Mouse (Mus musculus) C2C12 (cell line): Measurements from ENCODE around the gene Abca1. TPM values are rescaled to one million over a fixed set of nuclear protein-coding genes. Genes with fewer than 3 reads are reported as not detected.

Source experiments
- H3K27me3 ChIP-seq: one replicate; pipeline ENCODE4 v1.6.1; 2011; ENCODE audit not compliant: control insufficient read depth, insufficient read depth, insufficient read length
- H3K36me3 ChIP-seq: one replicate; pipeline ENCODE4 v1.6.1; 2011; ENCODE audit not compliant: control insufficient read depth, insufficient read depth
- H3K4me3 ChIP-seq: one replicate; pipeline ENCODE4 v1.5.1; 2011; ENCODE audit warnings: mild to moderate bottlenecking, control low read depth; ENCODE audit not compliant: poor library complexity, insufficient read depth, severe bottlenecking
- H3K79me2 ChIP-seq: one replicate; pipeline ENCODE4 v1.6.1; 2011; ENCODE audit not compliant: control insufficient read depth, insufficient read depth
- H3K79me3 ChIP-seq: one replicate; pipeline ENCODE4 v1.6.1; 2011; ENCODE audit warnings: low read depth, control low read depth
- H3ac ChIP-seq: one replicate; pipeline ENCODE3; 2011; ENCODE audit warnings: low read depth; ENCODE audit not compliant: control insufficient read depth, insufficient read length
- CEBPB ChIP-seq: IDR thresholded peaks from one replicate; pipeline ENCODE4 v1.6.1; 2011; ENCODE audit warnings: low read depth, mild to moderate bottlenecking, control low read depth, moderate library complexity
- CTCF ChIP-seq: IDR thresholded peaks from one replicate; pipeline ENCODE4 v1.5.1; 2011; ENCODE audit not compliant: control insufficient read depth, insufficient read depth, insufficient read length
- FOSL1 ChIP-seq: IDR thresholded peaks from one replicate; pipeline ENCODE4 v1.8.0; 2011; ENCODE audit warnings: mild to moderate bottlenecking, low read length; ENCODE audit not compliant: poor library complexity, insufficient read depth, severe bottlenecking
- MAX ChIP-seq: IDR thresholded peaks from one replicate; pipeline ENCODE4 v1.6.1; 2011; ENCODE audit warnings: mild to moderate bottlenecking, control low read depth
- MYOD1 ChIP-seq: IDR thresholded peaks from one replicate; pipeline ENCODE4 v1.6.1; 2011; ENCODE audit warnings: low read depth; ENCODE audit not compliant: control insufficient read depth, insufficient read length
- MYOG ChIP-seq: IDR thresholded peaks from one replicate; pipeline ENCODE4 v1.6.1; 2011; ENCODE audit not compliant: control insufficient read depth, insufficient read length; ENCODE audit errors: extremely low read depth
- USF1 ChIP-seq: IDR thresholded peaks from one replicate; pipeline ENCODE4 v1.6.1; 2011; ENCODE audit warnings: low read depth, mild to moderate bottlenecking, control low read depth, moderate library complexity
- polyA plus RNA-seq: library from polyadenylated mRNA; unstranded; fragments of >200 nt; fragmentation: generic; extraction: Trizol; gene quantifications from one replicate; pipeline ENCODE4 v1.2.1, GENCODE M21; 2012; ENCODE audit warnings: missing spikeins

The Abca1 gene
- polyA plus RNA-seq, 1 experiment, result 0.07 TPM

DNA sequence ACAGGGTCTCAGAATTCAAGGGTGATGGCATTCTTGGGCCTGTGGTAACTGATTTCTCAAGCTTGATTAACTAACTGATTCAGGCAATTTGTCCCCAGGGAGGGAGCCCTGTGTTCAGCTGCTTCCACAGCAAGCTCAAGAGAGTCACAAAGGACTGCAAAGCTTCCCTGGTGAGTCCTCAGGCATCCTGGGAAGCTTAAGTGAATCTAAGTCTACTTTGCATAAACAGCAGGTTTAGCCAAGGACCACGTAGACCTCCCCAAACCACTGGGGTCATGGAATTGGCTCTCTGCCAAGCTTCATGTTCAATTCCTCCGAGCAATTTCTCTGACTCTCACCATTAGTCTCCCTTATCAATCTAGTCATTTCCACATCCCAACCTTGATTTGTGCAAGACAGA, 12.2 kb downstream of the Abca1 start:
- no peak for TF ChIP-seq MAX
- no peak for TF ChIP-seq FOSL1
- no peak for TF ChIP-seq USF1
- Histone ChIP-seq H3K27me3 (peaks cover 30% of the 10 kb centered on the region), H3ac (no peak overlapping the region), H3K4me3 (no peak overlapping the region), H3K79me3 (no peaks in the 10 kb centered on the region), H3K36me3 (no peaks in the 10 kb centered on the region), H3K79me2 (no peaks in the 10 kb centered on the region)

DNA sequence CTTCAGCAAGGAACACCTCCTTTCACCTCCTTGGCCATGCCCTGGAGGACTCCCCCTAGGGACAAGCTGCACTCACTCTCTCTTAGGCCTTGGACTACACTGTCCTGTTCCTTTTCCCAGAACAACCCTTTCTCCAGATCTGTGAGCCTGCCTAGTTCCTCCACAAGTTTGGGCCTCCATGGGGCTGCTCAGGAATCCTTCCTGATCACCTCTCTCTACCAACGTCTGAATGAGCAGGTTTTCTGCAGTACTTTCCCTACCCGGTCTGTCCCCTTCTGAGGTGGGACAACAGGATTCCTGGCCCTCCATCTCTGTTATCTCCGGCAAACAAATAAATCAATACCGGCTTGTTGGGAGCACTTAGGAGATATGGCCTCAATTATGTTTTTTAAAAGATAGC, 12.6 kb downstream of the Abca1 start:
- H3K4me3 ChIP-seq, result no peak overlapping the region
- TF ChIP-seq MYOG (no peak), MAX (no peak), FOSL1 (no peak), MYOD1 (no peak), USF1 (no peak), CEBPB (no peak), CTCF (no peak)
- H3ac ChIP-seq, result no peak overlapping the region
- H3K79me3 ChIP-seq, result no peaks in the 10 kb centered on the region
- H3K27me3 ChIP-seq, result peaks cover 26% of the 10 kb centered on the region
- H3K36me3 ChIP-seq, result no peaks in the 10 kb centered on the region
- no peaks in the 10 kb centered on the region for H3K79me2 ChIP-seq

DNA sequence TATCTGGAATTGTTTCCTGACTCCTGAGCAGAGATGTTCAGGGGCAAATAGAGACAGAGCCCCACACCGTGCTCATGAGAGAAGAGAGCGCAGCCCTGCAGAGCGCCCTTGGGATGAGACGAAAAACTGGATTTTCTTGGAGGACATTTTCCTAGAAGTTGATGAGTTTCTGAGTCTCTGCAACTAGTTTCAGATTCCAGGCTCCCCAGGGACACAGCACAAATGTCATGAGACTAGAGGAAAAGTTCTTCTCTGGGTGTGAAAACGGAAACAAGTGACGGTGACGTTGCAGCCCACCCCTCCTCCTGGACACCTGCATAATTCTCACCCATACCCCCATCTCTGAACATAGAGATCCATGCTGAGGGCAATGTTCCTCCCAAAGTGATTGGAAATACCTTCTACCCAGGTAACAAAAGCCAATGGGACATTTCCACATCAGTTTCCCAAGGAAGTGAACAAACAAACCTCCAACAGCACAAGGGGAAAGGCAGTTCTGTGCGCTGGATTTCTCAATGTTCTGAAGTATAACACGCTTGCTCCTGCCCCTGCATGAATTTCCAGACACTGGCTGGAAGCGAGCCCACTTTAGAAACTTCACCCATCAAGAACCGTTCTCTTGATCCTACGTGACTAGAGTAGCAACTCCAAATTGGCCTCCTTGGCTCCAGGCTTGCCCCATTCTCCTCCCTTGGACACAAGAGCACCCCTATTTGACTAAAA, 13.3 kb downstream of the Abca1 start:
- no peaks in the 10 kb centered on the region for H3K36me3 ChIP-seq
- no peak for TF ChIP-seq CEBPB
- TF ChIP-seq MYOG, result no peak
- TF ChIP-seq CTCF, result no peak
- TF ChIP-seq USF1, result no peak
- TF ChIP-seq MAX, result no peak
- TF ChIP-seq MYOD1, result no peak
- no peak for TF ChIP-seq FOSL1
- no peak overlapping the region for H3K4me3 ChIP-seq
- no peak overlapping the region for H3ac ChIP-seq
- H3K79me2 ChIP-seq, result no peaks in the 10 kb centered on the region
- peaks cover 23% of the 10 kb centered on the region for H3K27me3 ChIP-seq
- H3K79me3 ChIP-seq, result no peaks in the 10 kb centered on the region

DNA sequence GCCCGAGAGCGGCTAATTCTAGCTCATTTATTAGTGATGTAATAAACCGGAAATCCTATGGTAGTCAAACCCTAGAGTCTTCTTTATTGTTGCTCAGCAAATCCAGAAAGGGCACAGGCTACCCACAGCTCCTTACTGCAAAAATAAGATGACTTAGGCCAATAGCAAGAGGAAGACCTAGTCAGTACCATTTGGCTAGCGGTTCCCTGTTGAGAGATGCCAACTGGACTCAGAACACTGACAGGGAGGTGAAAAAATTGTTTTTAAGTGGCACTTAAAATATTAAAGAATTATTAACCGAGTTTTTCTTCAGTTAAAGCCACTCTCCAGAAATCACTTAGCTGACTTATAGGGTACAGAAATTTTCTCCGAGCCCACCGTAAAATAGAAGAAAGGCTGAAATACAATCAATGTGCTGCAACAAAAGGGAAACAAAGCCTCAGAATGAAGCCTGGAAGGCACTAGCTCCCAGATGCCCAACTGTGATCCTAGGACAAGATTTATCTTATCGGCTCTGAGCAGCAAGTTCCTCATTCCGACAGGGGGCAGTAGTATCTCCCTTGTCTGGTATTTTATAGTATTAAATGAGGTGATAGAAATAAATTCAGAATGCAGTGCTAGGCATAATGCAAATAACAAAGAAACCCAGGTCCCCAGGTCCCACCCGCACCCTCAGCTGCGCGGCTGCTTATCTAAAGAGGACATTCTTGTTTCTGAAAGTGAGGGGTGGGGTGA, 14.1 kb downstream of the Abca1 start:
- Histone ChIP-seq H3K79me2 (no peaks in the 10 kb centered on the region), H3K79me3 (no peaks in the 10 kb centered on the region), H3K27me3 (peaks cover 22% of the 10 kb centered on the region), H3ac (no peak overlapping the region), H3K4me3 (no peak overlapping the region), H3K36me3 (no peaks in the 10 kb centered on the region)
- TF ChIP-seq CTCF (no peak), MYOG (no peak), MAX (no peak), USF1 (no peak), CEBPB (no peak), FOSL1 (no peak), MYOD1 (no peak)

DNA sequence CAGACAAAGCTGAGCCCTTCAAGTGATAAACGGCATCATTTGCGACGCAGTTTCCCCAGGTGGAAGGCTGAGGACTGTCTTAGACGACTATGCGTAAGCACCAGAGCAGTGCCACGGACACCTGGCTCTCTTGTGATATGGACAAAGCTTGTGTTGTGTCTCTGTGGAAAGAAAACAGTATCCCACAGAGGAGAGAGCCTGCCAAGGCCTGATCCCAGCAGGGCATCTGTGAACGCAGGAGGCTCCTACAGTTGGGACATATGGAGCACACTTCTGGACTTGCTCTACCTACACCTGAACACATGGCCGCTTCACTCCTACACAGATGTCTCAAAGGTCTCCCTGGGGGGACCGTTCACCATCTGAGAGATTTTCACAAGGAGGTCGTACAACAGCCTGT, 15.1 kb downstream of the Abca1 start:
- H3K79me2 ChIP-seq, result no peaks in the 10 kb centered on the region
- no peak for TF ChIP-seq MAX
- no peak for TF ChIP-seq MYOD1
- no peak for TF ChIP-seq FOSL1
- no peak for TF ChIP-seq MYOG
- TF ChIP-seq USF1, result no peak
- TF ChIP-seq CEBPB, result no peak
- no peak for TF ChIP-seq CTCF
- no peaks in the 10 kb centered on the region for H3K79me3 ChIP-seq

DNA sequence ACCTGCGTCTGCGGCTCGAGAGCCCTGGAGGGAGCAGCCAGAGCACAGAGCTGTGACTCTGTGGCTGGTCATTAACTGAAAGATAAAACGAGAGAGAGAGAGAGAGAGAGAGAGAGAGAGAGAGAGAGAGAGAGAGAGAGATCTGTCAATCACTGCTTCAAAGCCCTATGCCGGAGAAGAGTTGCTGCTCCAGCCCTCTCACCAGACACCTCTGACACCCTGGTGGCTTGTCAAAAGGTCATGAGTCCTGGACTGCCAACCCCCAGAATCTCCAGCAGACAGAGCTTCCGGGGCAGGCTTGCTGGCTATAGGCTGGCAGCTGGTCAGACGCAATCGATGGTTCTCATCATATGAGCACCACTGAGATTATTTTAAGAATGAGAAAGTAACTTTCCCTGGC, 15.7 kb downstream of the Abca1 start:
- no peak for TF ChIP-seq USF1
- no peak overlapping the region for H3ac ChIP-seq
- H3K79me3 ChIP-seq, result no peaks in the 10 kb centered on the region

More for the DNA sequence above, 15.1 kb downstream of the Abca1 start:
- Histone ChIP-seq H3K4me3 (no peak overlapping the region), H3ac (no peak overlapping the region), H3K36me3 (no peaks in the 10 kb centered on the region), H3K27me3 (peaks cover 22% of the 10 kb centered on the region)

More for the DNA sequence above, 15.7 kb downstream of the Abca1 start:
- Histone ChIP-seq H3K79me2 (no peaks in the 10 kb centered on the region), H3K36me3 (no peaks in the 10 kb centered on the region), H3K27me3 (peaks cover 22% of the 10 kb centered on the region), H3K4me3 (no peak overlapping the region)
